Mouse (Mus musculus): ENCODE measurements around the gene Tex48. TPM values are rescaled to one million over a fixed set of nuclear protein-coding genes. Genes with fewer than 3 reads are reported as not detected.

The Tex48 gene
- polyA plus RNA-seq, 1 experiment from 2014 or later, result not detected

DNA sequence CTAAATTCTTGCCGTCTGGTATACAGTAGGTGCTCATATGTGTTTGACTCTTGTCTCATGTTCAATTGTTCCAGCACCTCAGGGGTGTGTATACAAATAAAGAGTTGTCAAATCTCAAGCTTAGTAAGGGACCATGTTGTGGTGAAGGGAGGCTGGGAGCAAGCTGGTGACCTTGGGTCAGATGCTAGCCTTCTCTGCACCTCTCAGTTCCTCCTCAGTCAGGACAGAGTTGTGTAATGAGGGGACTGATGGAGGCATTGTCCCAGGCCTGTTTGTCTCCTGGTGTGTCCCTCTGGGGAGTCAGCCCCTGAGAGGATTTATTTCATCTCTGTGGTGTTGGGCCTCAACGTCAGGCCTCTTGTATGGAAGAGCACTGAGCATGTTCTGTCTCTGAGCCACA, 36.0 kb downstream of the Tex48 start:
- H3K9me3 ChIP-seq (ENCODE audit: control insufficient read depth, low read length), result no peaks in the 10 kb centered on the region
- H3K27ac ChIP-seq (ENCODE audit: low read depth, low read length), result no peak overlapping the region
- no peaks in the 10 kb centered on the region for H3K4me1 ChIP-seq (replicated peaks; ENCODE audit: control insufficient read depth, insufficient read depth, low read length)
- 82% methylated on average over 2 of the region's 2 CpGs for WGBS
- no peak for DNase-seq (ENCODE audit: low spot score)
- H3K27me3 ChIP-seq (replicated peaks; ENCODE audit: control insufficient read depth, insufficient read depth, low read length), result no peaks in the 10 kb centered on the region
- ATAC-seq (replicated peaks; ENCODE audit: low FRiP score), result no peak
- H3K4me3 ChIP-seq (ENCODE audit: low read depth, low read length), result no peak overlapping the region
- H3K9ac ChIP-seq (ENCODE audit: low read depth, low read length), result no peak overlapping the region
- H3K36me3 ChIP-seq (ENCODE audit: control insufficient read depth, insufficient read depth, low read length), result no peaks in the 10 kb centered on the region; the same call in 1 of the 2 replicates
- no peak overlapping the region for H3K4me2 ChIP-seq

DNA sequence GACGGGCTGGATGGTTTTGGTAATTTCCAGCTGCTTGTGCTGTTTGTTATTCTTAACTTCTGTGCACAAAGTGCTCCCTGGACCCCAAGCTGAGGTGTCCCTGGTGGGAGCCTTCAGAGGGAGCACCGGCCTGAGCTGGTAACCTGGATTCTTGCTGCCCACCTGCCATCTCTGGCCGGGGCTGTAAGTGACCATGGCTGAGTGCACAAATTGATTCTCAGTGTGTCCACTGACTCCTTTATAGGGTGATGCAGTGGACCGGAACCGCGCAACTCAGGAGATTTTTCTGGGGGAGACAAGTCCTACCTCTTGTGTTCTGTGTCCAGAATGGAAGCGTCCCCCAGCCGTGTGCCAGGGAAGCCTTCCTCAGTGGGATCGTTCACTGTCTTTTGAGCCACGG, 37.0 kb downstream of the Tex48 start:
- 90% methylated on average over 10 of the region's 10 CpGs for WGBS
- no peak overlapping the region for H3K9ac ChIP-seq (ENCODE audit: low read depth, low read length)
- H3K27ac ChIP-seq (ENCODE audit: low read depth, low read length), result no peak overlapping the region
- ATAC-seq (replicated peaks; ENCODE audit: low FRiP score), result no peak
- H3K4me2 ChIP-seq, result no peak overlapping the region
- no peaks in the 10 kb centered on the region; the same call in 1 of the 2 replicates for H3K36me3 ChIP-seq (ENCODE audit: control insufficient read depth, insufficient read depth, low read length)
- H3K27me3 ChIP-seq (replicated peaks; ENCODE audit: control insufficient read depth, insufficient read depth, low read length), result no peaks in the 10 kb centered on the region
- H3K4me3 ChIP-seq (ENCODE audit: low read depth, low read length), result no peak overlapping the region
- DNase-seq (ENCODE audit: low spot score), result no peak
- no peaks in the 10 kb centered on the region for H3K4me1 ChIP-seq (replicated peaks; ENCODE audit: control insufficient read depth, insufficient read depth, low read length)
- H3K9me3 ChIP-seq (ENCODE audit: control insufficient read depth, low read length), result no peaks in the 10 kb centered on the region

DNA sequence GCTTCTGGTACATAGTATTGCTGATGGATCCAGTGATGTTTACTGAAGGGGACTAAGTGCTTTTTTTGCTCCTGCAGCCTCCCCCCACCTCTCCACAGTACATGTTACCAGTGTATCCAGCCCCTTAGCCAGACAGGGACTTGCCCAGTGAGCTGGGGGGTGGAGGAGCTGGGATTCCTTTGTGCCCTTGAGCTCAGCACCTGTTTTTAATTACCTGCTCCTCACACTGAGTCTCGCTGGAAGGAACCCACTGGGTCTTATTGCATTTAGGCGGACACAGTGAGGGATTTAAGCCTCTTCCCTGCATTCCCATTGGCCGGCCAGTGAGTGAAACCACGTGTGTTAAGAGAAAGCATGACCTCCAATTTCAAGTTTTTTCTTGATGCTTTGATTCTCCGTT, 39.6 kb downstream of the Tex48 start:
- Histone ChIP-seq H3K27ac (ENCODE audit: low read depth, low read length) (no peak overlapping the region), H3K4me1 (replicated peaks; ENCODE audit: control insufficient read depth, insufficient read depth, low read length) (no peaks in the 10 kb centered on the region), H3K27me3 (replicated peaks; ENCODE audit: control insufficient read depth, insufficient read depth, low read length) (no peaks in the 10 kb centered on the region), H3K4me2 (no peak overlapping the region), H3K36me3 (ENCODE audit: control insufficient read depth, insufficient read depth, low read length) (peaks cover 4% of the 10 kb centered on the region; the same call in 1 of the 2 replicates), H3K9me3 (ENCODE audit: control insufficient read depth, low read length) (no peaks in the 10 kb centered on the region; the same call in 1 of the 2 replicates), H3K9ac (ENCODE audit: low read depth, low read length) (no peak overlapping the region), H3K4me3 (ENCODE audit: low read depth, low read length) (no peak overlapping the region)
- WGBS, result 65% methylated on average over 5 of the region's 5 CpGs
- DNase-seq (ENCODE audit: low spot score) (no peak), ATAC-seq (replicated peaks; ENCODE audit: low FRiP score) (no peak)

DNA sequence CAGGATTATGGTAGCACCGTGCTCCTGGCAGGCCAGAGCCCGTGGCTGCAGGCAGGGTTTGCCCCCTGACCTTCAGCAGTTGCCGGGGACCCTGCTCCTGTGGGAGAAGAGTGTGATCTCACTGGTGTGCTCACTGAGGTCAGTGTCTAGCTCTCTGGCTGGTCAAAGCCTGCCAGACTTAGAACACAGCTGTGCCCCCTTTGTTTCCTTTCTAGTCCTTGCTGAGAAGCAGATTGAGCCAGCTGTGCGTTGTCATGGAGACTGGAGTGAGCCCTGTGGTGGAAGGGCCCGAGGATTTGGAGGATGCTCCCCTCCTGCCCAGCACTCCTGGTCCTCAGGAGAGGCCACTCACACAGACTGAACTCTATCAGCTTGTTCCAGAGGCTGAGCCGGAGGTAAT, 42.1 kb downstream of the Tex48 start:
- WGBS, result 80% methylated on average over 6 of the region's 6 CpGs
- no peak overlapping the region for H3K4me2 ChIP-seq
- no peak overlapping the region for H3K9ac ChIP-seq (ENCODE audit: low read depth, low read length)
- no peaks in the 10 kb centered on the region for H3K4me1 ChIP-seq (replicated peaks; ENCODE audit: control insufficient read depth, insufficient read depth, low read length)
- H3K27ac ChIP-seq (ENCODE audit: low read depth, low read length), result no peak overlapping the region
- peaks cover 6% of the 10 kb centered on the region; the same call in 1 of the 2 replicates for H3K36me3 ChIP-seq (ENCODE audit: control insufficient read depth, insufficient read depth, low read length)
- ATAC-seq (replicated peaks; ENCODE audit: low FRiP score) (no peak), DNase-seq (ENCODE audit: low spot score) (no peak)
- H3K27me3 ChIP-seq (replicated peaks; ENCODE audit: control insufficient read depth, insufficient read depth, low read length), result no peaks in the 10 kb centered on the region
- no peak overlapping the region for H3K4me3 ChIP-seq (ENCODE audit: low read depth, low read length)
- H3K9me3 ChIP-seq (ENCODE audit: control insufficient read depth, low read length), result no peaks in the 10 kb centered on the region; the same call in 1 of the 2 replicates

DNA sequence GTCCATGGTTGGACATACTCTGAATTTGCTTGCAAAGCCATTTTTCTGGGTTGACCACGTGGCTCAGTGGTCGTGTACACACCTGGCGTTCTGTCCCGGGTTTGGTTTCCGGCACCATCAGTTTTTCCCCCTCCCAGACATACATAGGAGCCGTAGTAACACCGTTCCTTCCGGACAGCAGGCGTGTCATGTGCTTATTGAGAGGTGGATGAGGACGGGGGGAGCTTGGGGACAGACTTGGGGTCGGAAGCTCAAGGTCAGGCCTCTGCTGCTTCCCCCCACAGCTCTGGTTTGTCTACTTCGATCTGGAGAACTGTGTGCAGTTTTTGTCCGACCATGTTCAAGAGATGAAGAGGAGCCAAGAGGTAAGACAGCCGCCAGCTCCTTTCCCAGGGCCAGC, 42.6 kb downstream of the Tex48 start:
- H3K27ac ChIP-seq (ENCODE audit: low read depth, low read length), result no peak overlapping the region
- 87% methylated on average over 14 of the region's 14 CpGs for WGBS
- no peaks in the 10 kb centered on the region; the same call in 1 of the 2 replicates for H3K9me3 ChIP-seq (ENCODE audit: control insufficient read depth, low read length)
- no peak overlapping the region for H3K4me3 ChIP-seq (ENCODE audit: low read depth, low read length)
- H3K4me2 ChIP-seq, result no peak overlapping the region
- DNase-seq (ENCODE audit: low spot score) (no peak), ATAC-seq (replicated peaks; ENCODE audit: low FRiP score) (no peak)
- H3K36me3 ChIP-seq (ENCODE audit: control insufficient read depth, insufficient read depth, low read length), result peaks cover 6% of the 10 kb centered on the region; the same call in 1 of the 2 replicates
- no peaks in the 10 kb centered on the region for H3K4me1 ChIP-seq (replicated peaks; ENCODE audit: control insufficient read depth, insufficient read depth, low read length)
- no peaks in the 10 kb centered on the region for H3K27me3 ChIP-seq (replicated peaks; ENCODE audit: control insufficient read depth, insufficient read depth, low read length)
- H3K9ac ChIP-seq (ENCODE audit: low read depth, low read length), result no peak overlapping the region

DNA sequence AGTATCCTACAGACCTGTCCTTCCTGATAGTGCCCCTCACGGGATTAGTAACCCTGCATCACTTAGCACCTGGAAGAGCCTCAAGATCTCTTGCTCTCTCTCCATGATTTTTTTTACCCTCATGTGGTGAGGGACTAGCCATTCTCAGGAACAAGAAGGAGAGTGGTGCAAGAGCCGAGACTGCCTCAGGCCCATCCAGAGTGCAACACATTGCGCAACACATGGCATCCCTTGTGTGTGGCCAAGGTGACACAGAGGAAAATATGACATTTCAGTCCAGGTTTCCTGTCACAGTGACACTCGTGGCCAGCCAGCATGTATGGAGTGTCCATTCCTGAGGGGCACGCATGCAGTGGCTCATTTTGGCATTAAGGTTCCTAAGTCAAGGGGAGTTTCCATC, 49.6 kb downstream of the Tex48 start:
- H3K9me3 ChIP-seq (ENCODE audit: control insufficient read depth, low read length), result no peaks in the 10 kb centered on the region; the same call in 1 of the 2 replicates
- 0 out of 2 replicates have a peak, but pooled peaks cover 3% of the 10 kb centered on the region for H3K4me1 ChIP-seq (replicated peaks; ENCODE audit: control insufficient read depth, insufficient read depth, low read length)
- no peak overlapping the region for H3K4me2 ChIP-seq
- no peak overlapping the region for H3K27ac ChIP-seq (ENCODE audit: low read depth, low read length)
- no peak overlapping the region for H3K9ac ChIP-seq (ENCODE audit: low read depth, low read length)
- ATAC-seq (replicated peaks; ENCODE audit: low FRiP score) (no peak), DNase-seq (ENCODE audit: low spot score) (no peak)
- H3K4me3 ChIP-seq (ENCODE audit: low read depth, low read length), result no peak overlapping the region
- H3K36me3 ChIP-seq (ENCODE audit: control insufficient read depth, insufficient read depth, low read length), result peaks cover 2% of the 10 kb centered on the region; the same call in 1 of the 2 replicates
- H3K27me3 ChIP-seq (replicated peaks; ENCODE audit: control insufficient read depth, insufficient read depth, low read length), result no peaks in the 10 kb centered on the region
- WGBS, result 84% methylated on average over 5 of the region's 5 CpGs

DNA sequence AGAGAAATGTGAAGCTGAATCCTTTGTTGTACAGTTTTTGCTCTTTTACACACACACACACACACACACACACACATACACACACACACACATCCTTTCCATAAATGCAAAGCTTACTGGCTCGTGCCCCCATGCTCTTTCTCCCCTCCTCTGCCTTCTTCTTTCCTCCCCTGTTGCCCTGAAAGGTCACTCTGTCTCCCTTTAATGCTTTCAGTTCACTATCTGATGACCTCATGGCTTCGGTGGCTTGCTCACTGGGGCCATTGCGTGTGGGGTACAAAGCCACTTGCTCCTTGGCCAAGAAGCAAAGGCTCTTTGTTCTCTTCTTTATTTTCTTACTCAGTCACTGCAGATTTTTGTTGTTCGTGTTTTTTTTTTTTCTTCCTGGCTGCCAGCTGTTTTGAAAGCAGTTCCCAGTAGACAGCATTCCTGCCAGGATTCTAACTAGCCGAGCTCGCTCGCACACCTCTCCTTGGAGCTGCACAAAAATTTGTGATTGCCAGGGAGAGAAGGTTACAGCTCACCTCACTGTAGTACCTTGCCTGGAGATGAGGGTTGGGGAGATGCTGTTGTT, 51.9 kb downstream of the Tex48 start:
- H3K4me2 ChIP-seq, result no peak overlapping the region
- DNase-seq (ENCODE audit: low spot score) (no peak), ATAC-seq (replicated peaks; ENCODE audit: low FRiP score) (no peak)
- peaks cover 4% of the 10 kb centered on the region; the same call in 1 of the 2 replicates for H3K36me3 ChIP-seq (ENCODE audit: control insufficient read depth, insufficient read depth, low read length)
- no peak overlapping the region for H3K9ac ChIP-seq (ENCODE audit: low read depth, low read length)
- H3K4me1 ChIP-seq (replicated peaks; ENCODE audit: control insufficient read depth, insufficient read depth, low read length), result 0 out of 2 replicates have a peak, but pooled peaks cover 3% of the 10 kb centered on the region
- no peaks in the 10 kb centered on the region for H3K27me3 ChIP-seq (replicated peaks; ENCODE audit: control insufficient read depth, insufficient read depth, low read length)
- WGBS, result 60% methylated on average over 7 of the region's 7 CpGs
- H3K9me3 ChIP-seq (ENCODE audit: control insufficient read depth, low read length), result no peaks in the 10 kb centered on the region
- no peak overlapping the region for H3K27ac ChIP-seq (ENCODE audit: low read depth, low read length)
- H3K4me3 ChIP-seq (ENCODE audit: low read depth, low read length), result no peak overlapping the region

DNA sequence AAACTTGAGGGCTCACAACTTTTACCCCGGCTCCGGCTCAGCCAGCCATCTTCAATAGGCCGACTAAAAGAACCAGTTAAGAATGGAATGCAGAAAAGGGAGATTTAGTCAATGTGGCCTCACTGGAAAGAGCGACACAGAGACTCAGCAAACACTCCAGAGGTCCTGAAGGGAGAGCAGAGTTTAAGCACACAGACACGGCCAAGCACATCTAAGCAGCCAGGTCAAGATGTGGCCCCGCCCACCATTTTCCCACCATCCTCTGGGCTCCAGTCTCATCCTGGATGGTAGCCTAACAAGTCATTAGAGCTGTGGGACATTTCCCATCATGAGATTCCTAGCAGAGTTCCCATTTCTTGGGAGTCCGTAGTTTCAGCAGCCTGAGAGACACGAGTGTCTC, 52.9 kb downstream of the Tex48 start:
- 81% methylated on average over 8 of the region's 8 CpGs for WGBS
- no peak overlapping the region for H3K27ac ChIP-seq (ENCODE audit: low read depth, low read length)
- no peak for DNase-seq (ENCODE audit: low spot score)

More for the DNA sequence above, 52.9 kb downstream of the Tex48 start:
- Histone ChIP-seq H3K36me3 (ENCODE audit: control insufficient read depth, insufficient read depth, low read length) (peaks cover 7% of the 10 kb centered on the region; the same call in 1 of the 2 replicates), H3K9me3 (ENCODE audit: control insufficient read depth, low read length) (no peaks in the 10 kb centered on the region), H3K4me3 (ENCODE audit: low read depth, low read length) (no peak overlapping the region), H3K9ac (ENCODE audit: low read depth, low read length) (no peak overlapping the region), H3K4me1 (replicated peaks; ENCODE audit: control insufficient read depth, insufficient read depth, low read length) (0 out of 2 replicates have a peak, but pooled peaks cover 3% of the 10 kb centered on the region), H3K27me3 (replicated peaks; ENCODE audit: control insufficient read depth, insufficient read depth, low read length) (no peaks in the 10 kb centered on the region), H3K4me2 (no peak overlapping the region)
- ATAC-seq (replicated peaks; ENCODE audit: low FRiP score), result no peak

All from liver, embryonic 11.5 days (tissue).